ENCODE assay signal across 21 mouse cellular contexts in the genomic region with DNA sequence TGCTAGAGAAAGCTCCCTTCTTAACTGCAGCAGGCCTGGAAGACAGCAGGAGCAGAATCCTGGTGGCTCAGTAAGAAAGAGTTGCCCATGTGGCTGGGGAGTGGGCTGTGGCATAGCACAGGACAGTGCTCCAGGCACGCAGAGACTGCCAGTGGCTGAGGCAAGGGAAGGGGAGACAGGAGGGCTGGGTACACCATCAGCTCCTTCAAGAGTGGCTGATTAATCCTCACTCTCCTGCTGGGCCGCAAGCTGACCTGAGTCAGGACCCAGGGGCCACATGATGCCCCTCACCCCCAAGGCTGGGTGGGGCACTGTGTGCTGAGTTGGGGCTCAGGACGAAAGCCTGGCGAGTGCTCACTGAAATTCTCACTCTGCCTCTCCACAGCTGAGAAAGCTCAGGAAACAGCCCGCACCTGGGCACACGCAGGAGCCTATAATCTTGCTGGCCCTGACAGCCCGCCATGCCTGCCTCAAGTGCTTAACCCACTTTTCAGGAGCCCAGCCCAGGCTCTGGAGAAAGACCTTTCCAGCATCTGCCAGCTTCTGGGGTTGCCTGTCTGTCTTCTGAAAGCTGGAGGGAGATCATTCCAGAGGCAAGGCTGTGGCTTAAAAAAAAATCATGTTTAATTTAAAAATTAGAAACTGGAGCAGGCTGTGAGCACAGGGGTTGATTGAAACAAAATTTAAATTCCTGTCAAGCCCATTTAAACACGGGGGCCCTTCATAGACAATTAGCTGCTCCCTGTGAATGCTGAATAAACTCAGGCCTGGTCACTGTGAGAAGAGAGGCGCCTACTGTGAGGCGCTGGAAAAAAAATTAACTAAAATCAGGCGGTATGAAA. TPM values are rescaled to one million over a fixed set of nuclear protein-coding genes. Genes with fewer than 3 reads are reported as not detected.
DNase-seq lines count a peak whose midpoint lies in the region; ATAC-seq and TF ChIP-seq lines count a peak whose summit lies in the region.
"Had no signal": no experiment of that assay in that cellular context is flagged by ENCODE, and none has a peak within 500 bp of the region (broad histone marks: within the 10 kb centered on the region; RNA-seq: fewer than 3 reads in every experiment).

No protein-coding gene starts in this region.

- no peak for TF ChIP-seq CTCF in layer of hippocampus, adult 2 months (conservative IDR thresholded peaks at IDR 0.05)

- peaks cover 22% of the 10 kb centered on the region; the same call in 1 of the 2 replicates for H3K36me3 ChIP-seq in embryonic facial prominence, embryonic 14.5 days (ENCODE audit: control insufficient read depth, insufficient read depth, low read length)
- H3K36me3 ChIP-seq in hindbrain, embryonic 16.5 days (ENCODE audit: control insufficient read depth, insufficient read depth, low read length) = no peaks in the 10 kb centered on the region

- 0 out of 2 replicates have a peak overlapping the region, but pooled peaks have one; percentile 1 for H3K27ac ChIP-seq in layer of hippocampus, adult 2 months
- H3K27ac ChIP-seq in embryonic facial prominence, embryonic 14.5 days (replicated peaks; ENCODE audit: low read depth, low read length) = no peak overlapping the region
- no peak overlapping the region for H3K27ac ChIP-seq in hindbrain, embryonic 16.5 days (ENCODE audit: low read depth, low read length)
- H3K27ac ChIP-seq: embryonic facial prominence, embryonic 12.5 days had no signal

- no peak for ATAC-seq in embryonic facial prominence, embryonic 14.5 days (ENCODE audit: low read depth)
- 0 out of 2 replicates have a peak, but pooled peaks have one; percentile 43 for ATAC-seq in hindbrain, embryonic 16.5 days
- ATAC-seq: intestine, embryonic 16.5 days; liver, postnatal 0 days had no signal

- no peak overlapping the region for H3K4me2 ChIP-seq in embryonic facial prominence, embryonic 14.5 days (ENCODE audit: low read depth, low read length)
- no peak overlapping the region for H3K4me2 ChIP-seq in hindbrain, embryonic 16.5 days (ENCODE audit: low read length)
- H3K4me2 ChIP-seq: embryonic facial prominence, embryonic 12.5 days had no signal

- H3K9ac ChIP-seq in embryonic facial prominence, embryonic 14.5 days (ENCODE audit: low read depth, low read length) = no peak overlapping the region
- no peak overlapping the region; the same call in 1 of the 2 replicates for H3K9ac ChIP-seq in hindbrain, embryonic 16.5 days (ENCODE audit: low read depth, low read length)
- H3K9ac ChIP-seq: embryonic facial prominence, embryonic 12.5 days; liver, postnatal 0 days had no signal

- 37% methylated on average over 11 of the region's 11 CpGs for WGBS in embryonic facial prominence, embryonic 14.5 days
- 38% methylated on average over 11 of the region's 11 CpGs for WGBS in hindbrain, embryonic 16.5 days

- no peak for DNase-seq in layer of hippocampus, adult 2 months (ENCODE audit: low spot score in 2 of 2)
- DNase-seq in layer of hippocampus, adult 9-11 months = no peak
- peak; percentile 23 for DNase-seq in embryonic facial prominence, embryonic 14.5 days (ENCODE audit: low spot score)
- peak; percentile 66 for DNase-seq in retina, postnatal 1 day
- DNase-seq in T-cell, adult 2 months (ENCODE audit: low spot score) = no peak
- DNase-seq in urinary bladder, postnatal 4 days (ENCODE audit: low spot score in 2 of 2) = no peak
- DNase-seq: adrenal gland, postnatal 14 days; cerebellum, adult 9-11 months; kidney, postnatal 10 days; left cerebral cortex, postnatal 4 days; liver, postnatal 0 days; lung, postnatal 4 days; spleen, adult 18-20 months; thymus, postnatal 4 days had no signal

- peaks cover 9% of the 10 kb centered on the region; the same call in 1 of the 2 replicates for H3K4me1 ChIP-seq in embryonic facial prominence, embryonic 14.5 days (ENCODE audit: control insufficient read depth, insufficient read depth, low read length)
- peaks cover 18% of the 10 kb centered on the region for H3K4me1 ChIP-seq in hindbrain, embryonic 16.5 days (ENCODE audit: control insufficient read depth, insufficient read depth, low read depth, low read length)

- no peaks in the 10 kb centered on the region for H3K27me3 ChIP-seq in embryonic facial prominence, embryonic 14.5 days (replicated peaks; ENCODE audit: control insufficient read depth, insufficient read depth, low read length)
- H3K27me3 ChIP-seq in hindbrain, embryonic 16.5 days (replicated peaks; ENCODE audit: control insufficient read depth, insufficient read depth, low read length) = no peaks in the 10 kb centered on the region

- H3K9me3 ChIP-seq in embryonic facial prominence, embryonic 14.5 days (ENCODE audit: control insufficient read depth, low read length) = no peaks in the 10 kb centered on the region
- no peaks in the 10 kb centered on the region for H3K9me3 ChIP-seq in hindbrain, embryonic 16.5 days (ENCODE audit: control insufficient read depth, low read length)
- H3K9me3 ChIP-seq: embryonic facial prominence, embryonic 12.5 days; G1E had no signal

- H3K4me3 ChIP-seq in layer of hippocampus, adult 2 months = no peak overlapping the region
- no peak overlapping the region for H3K4me3 ChIP-seq in embryonic facial prominence, embryonic 14.5 days (ENCODE audit: low read depth, low read length)
- H3K4me3 ChIP-seq in hindbrain, embryonic 16.5 days (ENCODE audit: low read length) = no peak overlapping the region
- H3K4me3 ChIP-seq: embryonic facial prominence, embryonic 12.5 days had no signal

RNA-seq across cellular contexts. Expression of gene Skor1, which starts 32.8 kb away (rescaled TPM):
- under 1 TPM; 0.20 to 0.27 TPM for total RNA-seq in layer of hippocampus, adult 2 months (2021)
- 0.04 TPM in 1 of 2 replicates, not detected in the other for polyA plus RNA-seq in embryonic facial prominence, embryonic 14.5 days (2014; fragmentation: Nextera tagmentation; extraction: Ambion mirVana)
- polyA plus RNA-seq in hindbrain, embryonic 16.5 days (2015; fragmentation: Nextera tagmentation; extraction: Ambion mirVana) = 10.8 and 11.8 TPM in 2 replicates
- total RNA-seq: adrenal gland, postnatal 14 days; granulocyte monocyte progenitor cell, adult 5-6 weeks had no signal
- polyA plus RNA-seq: C2C12; G1E; heart, postnatal 0 days; intestine, embryonic 16.5 days; liver, postnatal 0 days had no signal

Comparison
In these comparisons a context has a peak if more than half of its experiments do, and no peak if none do; other contexts are left out.
1. DNase-seq: peak in embryonic facial prominence, embryonic 14.5 days (single experiment) and retina, postnatal 1 day (single experiment); none in layer of hippocampus, adult 2 months (0 of 2), layer of hippocampus, adult 9-11 months (single experiment), T-cell, adult 2 months (single experiment) and urinary bladder, postnatal 4 days (0 of 2).
2. RNA of gene Skor1, which starts 32.8 kb away (polyA plus RNA-seq): 10.8 to 11.8 TPM in hindbrain, embryonic 16.5 days; 0.04 TPM in embryonic facial prominence, embryonic 14.5 days; every median in the first group is over 10 times any median in the second.